Mouse (Mus musculus) embryonic facial prominence, embryonic 14.5 days (tissue): ENCODE measurements around the gene 4930432M17Rik. TPM values are rescaled to one million over a fixed set of nuclear protein-coding genes. Genes with fewer than 3 reads are reported as not detected.
A peak's percentile ranks its signal among the peaks of the same experiment; 100 is the strongest.

ENCODE experiments used
- ATAC-seq: fragments of 200-750 bp; cut with Nextera tagmentation; 2 replicates; pipeline ENCODE4 v1.8.0; 2017; ENCODE audit warnings: low read depth, moderate number of reproducible peaks, moderate TSS enrichment
- DNase-seq: peaks from one replicate; pipeline ENCODE4 v3.0.0-alpha.2; 2015; ENCODE audit warnings: low spot score
- H3K27ac ChIP-seq: fragments of 300-500 bp; sonication (generic); replicated peaks from 2 replicates; pipeline ENCODE4 v1.5.1; 2014; ENCODE audit warnings: low read depth, mild to moderate bottlenecking, low read length, moderate library complexity
- H3K27me3 ChIP-seq: fragments of 300-500 bp; sonication (generic); replicated peaks from 2 replicates; pipeline ENCODE4 v1.6.1; 2014; ENCODE audit warnings: low read length; ENCODE audit not compliant: control insufficient read depth, insufficient read depth
- H3K36me3 ChIP-seq: fragments of 300-500 bp; sonication (generic); 2 replicates; pipeline ENCODE4 v1.6.1; 2014; ENCODE audit warnings: low read length, mixed read lengths; ENCODE audit not compliant: control insufficient read depth, insufficient read depth
- H3K4me1 ChIP-seq: fragments of 300-500 bp; sonication (generic); 2 replicates; pipeline ENCODE4 v1.6.1; 2014; ENCODE audit warnings: antibody characterized with exemption, low read length; ENCODE audit not compliant: control insufficient read depth, insufficient read depth
- H3K4me2 ChIP-seq: fragments of 300-500 bp; sonication (generic); 2 replicates; pipeline ENCODE4 v1.6.1; 2014; ENCODE audit warnings: low read depth, mild to moderate bottlenecking, low read length, moderate library complexity, mixed read lengths
- H3K4me3 ChIP-seq: fragments of 300-500 bp; sonication (generic); 2 replicates; pipeline ENCODE4 v1.5.1; 2014; ENCODE audit warnings: low read depth, mild to moderate bottlenecking, low read length
- H3K9ac ChIP-seq: fragments of 300-500 bp; sonication (generic); 2 replicates; pipeline ENCODE4 v1.6.1; 2014; ENCODE audit warnings: low read depth, mild to moderate bottlenecking, low read length, moderate library complexity, mixed read lengths
- H3K9me3 ChIP-seq: fragments of 300-500 bp; sonication (generic); 2 replicates; pipeline ENCODE4 v1.6.1; 2016; ENCODE audit warnings: low read length; ENCODE audit not compliant: control insufficient read depth
- WGBS: fragments of 180-500 bp; shearing (Covaris S2); extraction: QIAGEN DNeasy Blood & Tissue Kit; methylation state at CpG from one replicate; pipeline ENCODE4 v1.1.7; 2014; 5-methylcytosine and 5-hydroxymethylcytosine counted together
- polyA plus RNA-seq: library from polyadenylated mRNA; unstranded; fragments of >200 nt; fragmentation: Nextera tagmentation; extraction: Ambion mirVana; gene quantifications from 2 replicates; pipeline ENCODE4 v1.2.1, GENCODE M21; 2014

Gene 4930432M17Rik
- polyA plus RNA-seq, 1 experiment from 2014 or later, result not detected

DNA sequence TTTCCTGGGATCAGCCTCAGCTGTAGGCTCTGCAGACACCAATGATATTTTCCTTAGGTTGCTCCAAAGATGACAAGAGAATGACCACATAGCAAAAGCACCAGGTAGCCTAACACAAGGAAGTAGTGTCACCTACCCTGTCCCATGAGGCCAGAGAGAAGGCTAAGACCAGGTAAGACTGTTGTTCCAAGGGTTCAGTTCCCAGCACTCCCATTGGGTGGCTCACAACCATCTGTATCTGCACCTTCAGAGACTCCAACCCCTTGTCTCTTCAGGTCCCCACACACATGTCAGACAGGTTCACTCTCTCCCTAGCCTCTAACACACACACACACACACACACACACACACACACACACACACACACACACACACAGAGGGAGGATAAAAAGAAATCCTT, 44.8 kb downstream of the 4930432M17Rik start:
- H3K27me3 ChIP-seq, result no peaks in the 10 kb centered on the region
- H3K4me1 ChIP-seq, result 0 out of 2 replicates have a peak, but pooled peaks cover 3% of the 10 kb centered on the region
- H3K4me3 ChIP-seq, result no peak overlapping the region
- no peak overlapping the region for H3K4me2 ChIP-seq
- DNase-seq (no peak), ATAC-seq (no peak)
- no peak overlapping the region for H3K9ac ChIP-seq
- H3K27ac ChIP-seq, result no peak overlapping the region
- H3K36me3 ChIP-seq, result no peaks in the 10 kb centered on the region
- H3K9me3 ChIP-seq, result no peaks in the 10 kb centered on the region

GRCm38 (mm10) chr3:121715741-121716459, 45.3 kb downstream of the 4930432M17Rik start:
- ATAC-seq (no peak), DNase-seq (no peak)
- H3K36me3 ChIP-seq, result no peaks in the 10 kb centered on the region
- H3K4me3 ChIP-seq, result no peak overlapping the region
- no peak overlapping the region for H3K4me2 ChIP-seq
- H3K9ac ChIP-seq, result no peak overlapping the region
- H3K27ac ChIP-seq, result no peak overlapping the region
- H3K4me1 ChIP-seq, result 0 out of 2 replicates have a peak, but pooled peaks cover 3% of the 10 kb centered on the region
- no peaks in the 10 kb centered on the region for H3K27me3 ChIP-seq
- 76% methylated on average over 6 of the region's 6 CpGs for WGBS
- H3K9me3 ChIP-seq, result no peaks in the 10 kb centered on the region

DNA sequence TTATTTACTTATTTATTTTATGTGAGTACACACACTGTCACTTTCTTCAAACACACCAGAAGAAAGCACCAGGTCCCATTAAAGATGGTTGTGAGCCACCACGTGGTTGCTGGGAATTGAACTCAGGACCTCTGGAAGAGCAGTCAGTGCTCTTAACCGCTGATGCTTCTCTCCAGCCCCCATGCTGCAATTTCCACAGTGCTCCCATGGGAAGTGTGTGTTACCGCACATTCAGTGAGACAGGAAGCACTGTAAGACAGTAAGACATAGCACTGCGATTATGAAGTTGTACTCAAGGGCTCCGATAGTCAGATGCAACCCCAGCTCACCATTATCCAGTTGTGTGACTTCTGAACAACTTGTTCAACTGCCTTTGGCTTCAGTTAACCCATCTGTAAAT, 45.9 kb downstream of the 4930432M17Rik start:
- no peak for DNase-seq
- Histone ChIP-seq H3K9ac (no peak overlapping the region), H3K36me3 (no peaks in the 10 kb centered on the region), H3K4me1 (0 out of 2 replicates have a peak, but pooled peaks cover 6% of the 10 kb centered on the region), H3K27ac (no peak overlapping the region), H3K27me3 (no peaks in the 10 kb centered on the region), H3K4me2 (no peak overlapping the region), H3K9me3 (no peaks in the 10 kb centered on the region), H3K4me3 (no peak overlapping the region)
- no peak for ATAC-seq
- WGBS, result 73% methylated on average over 5 of the region's 5 CpGs

GRCm38 (mm10) chr3:121718679-121719078, 48.1 kb downstream of the 4930432M17Rik start:
- Histone ChIP-seq H3K27me3 (peaks cover 9% of the 10 kb centered on the region; the same call in 1 of the 2 replicates), H3K36me3 (no peaks in the 10 kb centered on the region), H3K27ac (no peak overlapping the region), H3K4me3 (no peak overlapping the region), H3K4me1 (peaks cover 9% of the 10 kb centered on the region; the same call in 1 of the 2 replicates), H3K9me3 (no peaks in the 10 kb centered on the region), H3K4me2 (no peak overlapping the region), H3K9ac (no peak overlapping the region)
- no peak for ATAC-seq
- 62% methylated on average over 8 of the region's 8 CpGs for WGBS
- peak; percentile 43 for DNase-seq

DNA sequence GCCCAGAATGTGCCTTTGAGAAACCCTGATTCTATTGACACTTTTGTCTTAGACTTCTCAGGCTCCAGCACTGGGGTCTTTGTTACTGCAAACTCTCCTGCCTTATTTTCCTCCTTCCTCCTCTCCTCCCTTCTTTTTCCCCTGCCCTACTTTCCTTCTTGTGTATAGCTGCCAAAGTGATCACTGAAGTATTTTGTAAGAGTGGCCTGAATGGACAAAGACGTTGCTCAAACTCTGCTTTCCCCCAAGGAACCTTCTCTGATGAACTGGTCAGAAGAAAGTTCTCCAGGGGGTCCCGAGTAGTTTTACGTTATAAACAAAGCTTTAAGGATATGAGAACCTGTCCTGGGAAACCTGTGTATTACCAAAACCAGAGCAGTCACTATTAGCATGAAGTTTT, 49.1 kb downstream of the 4930432M17Rik start:
- Histone ChIP-seq H3K27me3 (peaks cover 9% of the 10 kb centered on the region; the same call in 1 of the 2 replicates), H3K27ac (no peak overlapping the region), H3K4me3 (no peak overlapping the region), H3K36me3 (no peaks in the 10 kb centered on the region), H3K4me1 (peaks cover 9% of the 10 kb centered on the region; the same call in 1 of the 2 replicates), H3K9me3 (no peaks in the 10 kb centered on the region), H3K4me2 (no peak overlapping the region), H3K9ac (no peak overlapping the region)
- no peak for DNase-seq
- WGBS, result 82% methylated on average over 3 of the region's 3 CpGs
- no peak for ATAC-seq

DNA sequence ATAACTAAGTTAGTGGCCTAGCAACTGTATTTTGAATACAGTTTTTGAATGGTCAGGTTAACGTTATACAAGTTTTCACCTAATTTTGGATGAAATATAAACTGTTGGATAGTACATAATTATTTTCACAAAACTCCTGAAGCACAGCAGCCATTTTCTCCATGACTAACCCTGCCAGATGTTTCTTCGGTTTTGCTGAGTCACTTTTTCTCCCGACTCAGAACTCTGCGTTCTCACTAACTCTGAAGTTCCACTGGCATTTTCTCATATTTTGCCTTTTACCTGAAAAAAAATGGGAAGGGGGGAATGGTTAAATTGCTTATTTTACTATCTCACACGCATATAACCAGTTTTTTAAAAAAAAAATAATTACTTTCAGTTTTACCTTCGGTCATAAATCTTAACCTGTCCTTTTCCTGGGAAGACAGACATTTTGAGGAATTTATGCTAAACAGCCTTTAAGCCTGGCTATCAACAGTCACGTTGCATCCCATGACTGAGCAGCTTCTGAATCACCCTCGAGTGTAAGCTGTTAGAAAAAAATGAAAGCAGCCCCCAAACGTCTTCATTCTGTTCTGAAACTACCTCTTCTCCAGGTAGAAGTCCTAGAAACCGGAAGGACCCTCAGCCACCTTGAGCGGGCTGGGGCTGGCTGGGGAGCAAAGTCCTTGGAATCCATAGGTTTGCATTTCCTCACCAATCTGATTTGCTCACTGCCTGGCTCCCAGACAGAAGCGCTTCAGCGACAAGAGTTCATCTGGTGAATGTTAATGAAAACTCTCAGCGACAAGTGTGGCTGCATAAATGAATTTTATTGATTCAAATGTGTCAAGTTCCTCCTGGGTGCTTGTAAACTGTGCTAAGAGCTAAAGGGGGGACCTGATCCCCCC, 50.5 kb downstream of the 4930432M17Rik start:
- H3K27me3 ChIP-seq, result peaks cover 9% of the 10 kb centered on the region; the same call in 1 of the 2 replicates
- H3K4me1 ChIP-seq, result peaks cover 9% of the 10 kb centered on the region; the same call in 1 of the 2 replicates
- H3K36me3 ChIP-seq, result no peaks in the 10 kb centered on the region
- DNase-seq (no peak), ATAC-seq (no peak)
- no peak overlapping the region for H3K27ac ChIP-seq
- H3K4me3 ChIP-seq, result no peak overlapping the region
- H3K4me2 ChIP-seq, result no peak overlapping the region; the same call in 1 of the 2 replicates
- 41% methylated on average over 14 of the region's 14 CpGs for WGBS
- H3K9me3 ChIP-seq, result no peaks in the 10 kb centered on the region
- H3K9ac ChIP-seq, result no peak overlapping the region

DNA sequence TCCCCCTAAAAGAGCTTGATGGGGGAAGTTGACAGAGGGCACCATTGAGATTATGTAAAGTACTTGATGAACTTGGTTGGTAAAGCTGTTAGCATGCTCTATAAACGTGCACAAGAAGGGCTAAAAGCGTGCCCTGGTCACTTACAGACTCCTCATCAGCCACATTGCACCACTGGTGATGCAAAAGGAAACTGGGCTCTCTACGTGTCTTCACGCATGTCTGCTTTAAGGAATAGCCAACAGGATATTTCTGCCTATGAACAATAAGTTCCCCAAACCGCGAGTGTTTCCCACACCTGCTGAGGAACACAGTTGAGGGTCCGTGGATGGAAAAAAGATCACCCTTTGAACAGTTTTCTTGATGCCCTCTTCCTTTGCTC, 51.1 kb downstream of the 4930432M17Rik start:
- no peak for ATAC-seq

GRCm38 (mm10) chr3:121722971-121723844, 52.6 kb downstream of the 4930432M17Rik start, which contains the start of gene F3:
TSS of gene F3 (plus strand) at chr3:121723537.
- DNase-seq (peak; percentile 92), ATAC-seq (peak; percentile 92)
- H3K9me3 ChIP-seq, result no peaks in the 10 kb centered on the region
- H3K4me1 ChIP-seq, result peaks cover 9% of the 10 kb centered on the region; the same call in 1 of the 2 replicates
- under 1% methylated on average over 26 of the region's 73 CpGs for WGBS
- H3K4me3 ChIP-seq, result peak within 1 kb of the TSS; percentile 74
- H3K9ac ChIP-seq, result peak within 1 kb of the TSS; percentile 66
- H3K27ac ChIP-seq, result 0 out of 2 replicates have a peak within 1 kb of the TSS, but pooled peaks have one; percentile 18
- peak within 1 kb of the TSS; percentile 83 for H3K4me2 ChIP-seq
- no peaks in the 10 kb centered on the region for H3K36me3 ChIP-seq
- peaks cover 9% of the 10 kb centered on the region; the same call in 1 of the 2 replicates for H3K27me3 ChIP-seq

More for the DNA sequence above, 51.1 kb downstream of the 4930432M17Rik start:
- H3K4me2 ChIP-seq, result no peak overlapping the region
- H3K4me3 ChIP-seq, result no peak overlapping the region
- no peak overlapping the region for H3K9ac ChIP-seq
- H3K4me1 ChIP-seq, result peaks cover 9% of the 10 kb centered on the region; the same call in 1 of the 2 replicates
- no peaks in the 10 kb centered on the region for H3K9me3 ChIP-seq
- H3K27me3 ChIP-seq, result peaks cover 9% of the 10 kb centered on the region; the same call in 1 of the 2 replicates
- 71% methylated on average over 7 of the region's 7 CpGs for WGBS
- no peaks in the 10 kb centered on the region for H3K36me3 ChIP-seq
- no peak for DNase-seq
- no peak overlapping the region for H3K27ac ChIP-seq
